Mouse (Mus musculus) urinary bladder, postnatal 4 days (tissue): ENCODE measurements around the gene Mbd3l2.
"Not testable (repeated sequence)": the region's sequence is repeated elsewhere in the genome, so short reads cannot be mapped to it uniquely, and the experiment has no call there.

Source experiments
- DNase-seq, 2 experiments: peaks; one replicate each; pipeline ENCODE4 v3.0.0; 2021 to 2022; ENCODE audit warnings: low spot score in 2 of 2

The Mbd3l2 gene

GRCm38 (mm10) chr9:18430354-18430753, at the start of gene Mbd3l2:
TSS of gene Mbd3l2 (plus strand) at chr9:18430654.
- DNase-seq: no peak

GRCm38 (mm10) chr9:18385782-18386181, 44.7 kb upstream of the Mbd3l2 start:
- peak in 1 of 2 experiments; percentile 17 for DNase-seq

- DNase-seq: no peak
These were observed 30.8 kb upstream of the Mbd3l2 start for GRCm38 (mm10) chr9:18399629-18400028.

GRCm38 (mm10) chr9:18402895-18403294, 27.6 kb upstream of the Mbd3l2 start, which contains the start of gene Naalad2:
TSS of gene Naalad2 (minus strand) at chr9:18402995.
- not testable (repeated sequence) for DNase-seq

GRCm38 (mm10) chr9:18404118-18404517, 26.3 kb upstream of the Mbd3l2 start, which contains the start of gene Ubtfl1:
TSS of gene Ubtfl1 (plus strand) at chr9:18404418.
- no peak for DNase-seq

GRCm38 (mm10) chr9:18412371-18412770, 18.1 kb upstream of the Mbd3l2 start:
- DNase-seq: not testable (repeated sequence)

- DNase-seq: no peak
These were observed 1.2 kb downstream of the Mbd3l2 start for GRCm38 (mm10) chr9:18431687-18432086.

- DNase-seq: no peak
These were observed 26.1 kb downstream of the Mbd3l2 start for GRCm38 (mm10) chr9:18456520-18456919.

- DNase-seq: no peak
These were observed 36.9 kb downstream of the Mbd3l2 start for GRCm38 (mm10) chr9:18467350-18467749.

GRCm38 (mm10) chr9:18468005-18468404, 37.6 kb downstream of the Mbd3l2 start:
- no peak for DNase-seq

- DNase-seq: peak; percentile 60 to 77
These were observed 43.1 kb downstream of the Mbd3l2 start for GRCm38 (mm10) chr9:18473324-18474128.

- no peak for DNase-seq
These were observed 47.7 kb downstream of the Mbd3l2 start, which contains the start of the genes Zfp558 and Mbd3l1 for GRCm38 (mm10) chr9:18478168-18478567. TSS of gene Zfp558 (minus strand) at chr9:18478268. TSS of gene Mbd3l1 (plus strand) at chr9:18478359.
